Mouse (Mus musculus) lung, postnatal 0 days (tissue): Measurements from ENCODE around the gene Ncam1. TPM values are rescaled to one million over a fixed set of nuclear protein-coding genes. Genes with fewer than 3 reads are reported as not detected.

ENCODE experiments used
- ATAC-seq: fragments of 200-750 bp; cut with Nextera tagmentation; 2 replicates; pipeline ENCODE4 v1.8.0; 2017; ENCODE audit warnings: moderate library complexity
- DNase-seq: peaks from one replicate; pipeline ENCODE4 v3.0.0-alpha.2; 2016; ENCODE audit warnings: low spot score
- H3K27ac ChIP-seq: fragments of 300-500 bp; sonication (generic); 2 replicates; pipeline ENCODE4 v1.5.1; 2014; ENCODE audit warnings: antibody characterized with exemption, mild to moderate bottlenecking, low read length, mixed read lengths
- H3K27me3 ChIP-seq: fragments of 300-500 bp; sonication (generic); replicated peaks from 2 replicates; pipeline ENCODE4 v1.6.1; 2014; ENCODE audit warnings: low read length, mixed read lengths; ENCODE audit not compliant: insufficient read depth
- H3K36me3 ChIP-seq: fragments of 300-500 bp; sonication (generic); 2 replicates; pipeline ENCODE4 v1.6.1; 2014; ENCODE audit warnings: low read length, mixed read lengths; ENCODE audit not compliant: insufficient read depth
- H3K4me1 ChIP-seq: fragments of 300-500 bp; sonication (generic); 2 replicates; pipeline ENCODE4 v1.6.1; 2014; ENCODE audit warnings: antibody characterized with exemption, low read depth, low read length, mixed read lengths; ENCODE audit not compliant: insufficient read depth
- H3K4me2 ChIP-seq: fragments of 300-500 bp; sonication (generic); replicated peaks from 2 replicates; pipeline ENCODE4 v1.6.1; 2014; ENCODE audit warnings: low read depth, mild to moderate bottlenecking, low read length, moderate library complexity, mixed read lengths
- H3K4me3 ChIP-seq: fragments of 300-500 bp; sonication (generic); 2 replicates; pipeline ENCODE4 v1.5.1; 2014; ENCODE audit warnings: low read depth, low read length
- H3K9ac ChIP-seq: fragments of 300-500 bp; sonication (generic); replicated peaks from 2 replicates; pipeline ENCODE4 v1.6.1; 2014; ENCODE audit warnings: low read depth, mild to moderate bottlenecking
- H3K9me3 ChIP-seq: fragments of 300-500 bp; sonication (generic); 2 replicates; pipeline ENCODE4 v1.6.1; 2016; ENCODE audit warnings: low read length, mixed read lengths
- CTCF ChIP-seq: IDR thresholded peaks from 2 replicates; pipeline ENCODE4 v1.5.1; 2016; ENCODE audit warnings: antibody characterized with exemption, mild to moderate bottlenecking
- EP300 ChIP-seq: IDR thresholded peaks from 2 replicates; pipeline ENCODE4 v1.6.1; 2016; ENCODE audit warnings: antibody characterized with exemption, mild to moderate bottlenecking, control low read depth
- WGBS: fragments of 180-500 bp; shearing (Covaris S2); extraction: QIAGEN DNeasy Blood & Tissue Kit; methylation state at CpG from one replicate; pipeline ENCODE4 v1.1.7; 2014; 5-methylcytosine and 5-hydroxymethylcytosine counted together
- polyA plus RNA-seq: library from polyadenylated mRNA; unstranded; fragments of >200 nt; fragmentation: Nextera tagmentation; extraction: Ambion mirVana; gene quantifications from 2 replicates; pipeline ENCODE4 v1.2.1, GENCODE M21; 2015

The Ncam1 gene
- polyA plus RNA-seq, 1 experiment from 2014 or later, result 2.4 TPM

DNA sequence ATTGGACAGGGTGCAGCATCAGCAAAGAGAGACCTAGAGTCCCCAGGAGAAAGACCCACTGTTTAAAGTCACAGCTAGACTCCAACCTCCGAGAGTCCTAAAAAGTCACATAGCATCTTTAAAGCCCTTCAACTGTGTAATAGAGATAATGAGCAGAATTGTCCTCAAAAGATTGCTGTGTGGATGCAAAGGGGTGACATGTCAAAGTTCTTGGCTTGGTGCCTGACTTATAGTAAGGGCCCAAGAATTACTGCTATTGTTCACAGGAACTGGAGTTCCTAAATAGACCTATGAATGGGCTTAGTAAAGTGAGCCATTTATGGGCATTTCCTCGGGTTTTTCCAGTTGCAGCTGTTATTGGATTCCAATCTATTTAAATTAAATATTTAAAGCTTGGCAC, 54.4 kb downstream of the Ncam1 start:
- no peaks in the 10 kb centered on the region for H3K4me1 ChIP-seq
- DNase-seq, result no peak
- no peaks in the 10 kb centered on the region for H3K9me3 ChIP-seq
- TF ChIP-seq CTCF (no peak), EP300 (no peak)
- no peak overlapping the region for H3K9ac ChIP-seq
- no peaks in the 10 kb centered on the region for H3K27me3 ChIP-seq
- WGBS, result 62% methylated on average over 2 of the region's 2 CpGs
- no peak overlapping the region for H3K27ac ChIP-seq
- ATAC-seq, result no peak
- no peaks in the 10 kb centered on the region for H3K36me3 ChIP-seq
- H3K4me2 ChIP-seq, result no peak overlapping the region
- H3K4me3 ChIP-seq, result no peak overlapping the region

GRCm38 (mm10) chr9:49739935-49740334, 58.8 kb downstream of the Ncam1 start:
- no peak for TF ChIP-seq EP300
- no peak for TF ChIP-seq CTCF
- no peaks in the 10 kb centered on the region for H3K27me3 ChIP-seq
- no peaks in the 10 kb centered on the region for H3K36me3 ChIP-seq
- no peak overlapping the region for H3K4me2 ChIP-seq
- DNase-seq (no peak), ATAC-seq (no peak)
- 84% methylated on average over 6 of the region's 6 CpGs for WGBS
- no peaks in the 10 kb centered on the region for H3K9me3 ChIP-seq
- H3K4me3 ChIP-seq, result no peak overlapping the region
- H3K4me1 ChIP-seq, result no peaks in the 10 kb centered on the region
- H3K27ac ChIP-seq, result no peak overlapping the region
- no peak overlapping the region for H3K9ac ChIP-seq

- no peak for DNase-seq
- 64% methylated on average over 1 of the region's 1 CpGs for WGBS
Observed at GRCm38 (mm10) chr9:49738546-49738945, 60.2 kb downstream of the Ncam1 start.

GRCm38 (mm10) chr9:49737166-49737565, 61.6 kb downstream of the Ncam1 start:
- no peak for DNase-seq
- H3K9ac ChIP-seq, result no peak overlapping the region
- no peaks in the 10 kb centered on the region for H3K36me3 ChIP-seq
- no peak overlapping the region for H3K4me2 ChIP-seq
- no peaks in the 10 kb centered on the region for H3K4me1 ChIP-seq
- no peak overlapping the region for H3K4me3 ChIP-seq
- H3K27me3 ChIP-seq, result no peaks in the 10 kb centered on the region
- TF ChIP-seq EP300 (no peak), CTCF (no peak)
- 83% methylated on average over 6 of the region's 6 CpGs for WGBS
- no peak for ATAC-seq
- no peak overlapping the region for H3K27ac ChIP-seq
- H3K9me3 ChIP-seq, result no peaks in the 10 kb centered on the region

More at GRCm38 (mm10) chr9:49738546-49738945, 60.2 kb downstream of the Ncam1 start:
- Histone ChIP-seq H3K9ac (no peak overlapping the region), H3K36me3 (no peaks in the 10 kb centered on the region), H3K4me2 (no peak overlapping the region), H3K9me3 (no peaks in the 10 kb centered on the region), H3K4me1 (no peaks in the 10 kb centered on the region), H3K27ac (no peak overlapping the region), H3K4me3 (no peak overlapping the region), H3K27me3 (no peaks in the 10 kb centered on the region)
- no peak for TF ChIP-seq EP300
- no peak for TF ChIP-seq CTCF
- no peak for ATAC-seq

DNA sequence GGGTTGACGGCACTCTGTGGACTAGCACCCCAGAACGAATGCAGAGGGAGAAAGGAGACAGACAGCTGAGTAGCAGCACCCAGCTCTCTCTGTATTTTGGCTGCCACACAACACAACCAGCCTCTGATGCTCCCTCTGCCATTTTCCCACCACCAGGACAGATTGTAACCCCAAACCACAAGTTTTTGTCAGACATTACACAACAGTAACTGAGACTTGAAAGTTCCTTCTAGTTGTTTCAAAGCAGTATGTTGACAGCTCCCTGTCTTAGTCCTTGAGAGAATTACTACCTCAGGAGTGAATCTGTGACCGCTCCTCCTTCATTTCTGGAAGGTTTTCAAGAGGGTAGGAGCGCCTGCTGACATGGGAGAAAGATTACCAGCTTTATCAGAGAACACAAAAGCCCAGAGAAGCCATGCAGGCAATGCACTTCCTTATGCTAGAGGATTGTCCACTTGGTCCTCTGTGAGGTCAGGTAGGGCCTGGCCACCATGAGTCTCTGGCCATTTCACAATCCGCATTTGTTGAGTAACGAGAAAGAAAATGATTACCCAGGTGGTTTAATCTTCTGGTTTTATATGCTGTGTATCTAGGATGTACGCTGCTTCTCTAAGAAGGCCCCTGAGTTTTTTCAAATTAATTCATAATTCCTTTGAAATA, 64.2 kb downstream of the Ncam1 start:
- DNase-seq, result no peak
- no peaks in the 10 kb centered on the region for H3K9me3 ChIP-seq
- H3K36me3 ChIP-seq, result no peaks in the 10 kb centered on the region
- no peaks in the 10 kb centered on the region for H3K27me3 ChIP-seq
- H3K4me2 ChIP-seq, result no peak overlapping the region
- WGBS, result 77% methylated on average over 7 of the region's 7 CpGs
- no peak for TF ChIP-seq EP300
- no peak for TF ChIP-seq CTCF
- ATAC-seq, result no peak
- H3K9ac ChIP-seq, result no peak overlapping the region
- H3K27ac ChIP-seq, result no peak overlapping the region
- no peak overlapping the region for H3K4me3 ChIP-seq
- no peaks in the 10 kb centered on the region for H3K4me1 ChIP-seq

GRCm38 (mm10) chr9:49733726-49734125, 65.0 kb downstream of the Ncam1 start:
- H3K4me3 ChIP-seq, result no peak overlapping the region
- TF ChIP-seq CTCF, result no peak
- TF ChIP-seq EP300, result no peak
- ATAC-seq, result no peak
- H3K27ac ChIP-seq, result no peak overlapping the region
- no peak overlapping the region for H3K9ac ChIP-seq
- H3K9me3 ChIP-seq, result no peaks in the 10 kb centered on the region
- H3K27me3 ChIP-seq, result no peaks in the 10 kb centered on the region
- WGBS, result 74% methylated on average over 5 of the region's 5 CpGs
- H3K36me3 ChIP-seq, result no peaks in the 10 kb centered on the region
- no peak overlapping the region for H3K4me2 ChIP-seq
- no peak for DNase-seq
- H3K4me1 ChIP-seq, result no peaks in the 10 kb centered on the region

GRCm38 (mm10) chr9:49729479-49729878, 69.2 kb downstream of the Ncam1 start:
- Histone ChIP-seq H3K27me3 (no peaks in the 10 kb centered on the region), H3K4me3 (no peak overlapping the region), H3K9ac (no peak overlapping the region), H3K27ac (no peak overlapping the region), H3K9me3 (no peaks in the 10 kb centered on the region), H3K4me2 (no peak overlapping the region), H3K36me3 (no peaks in the 10 kb centered on the region), H3K4me1 (no peaks in the 10 kb centered on the region)
- ATAC-seq, result no peak
- no peak for TF ChIP-seq CTCF
- no peak for TF ChIP-seq EP300
- 43% methylated on average over 3 of the region's 3 CpGs for WGBS
- no peak for DNase-seq
